In genomic region chr8:70836666-70837065, GRCm38 (mm10) we compare ENCODE assay signal across 25 mouse cellular contexts. TPM values are rescaled to one million over a fixed set of nuclear protein-coding genes. Genes with fewer than 3 reads are reported as not detected.
DNase-seq lines count a peak whose midpoint lies in the region; ATAC-seq and TF ChIP-seq lines count a peak whose summit lies in the region.
"Had no signal": no experiment of that assay in that cellular context is flagged by ENCODE, and none has a peak within 500 bp of the region (broad histone marks: within the 10 kb centered on the region; RNA-seq: fewer than 3 reads in every experiment).

No protein-coding gene starts in this region.

- H3K9me3 ChIP-seq in hindbrain, embryonic 13.5 days, result no peaks in the 10 kb centered on the region
- H3K9me3 ChIP-seq in hindbrain, embryonic 10.5 days, result no peaks in the 10 kb centered on the region
- H3K9me3 ChIP-seq in E14TG2a.4 (ENCODE audit: low read length), result no peaks in the 10 kb centered on the region
- no peaks in the 10 kb centered on the region for H3K9me3 ChIP-seq in liver, embryonic 15.5 days (replicated peaks)
- H3K9me3 ChIP-seq: embryonic facial prominence, embryonic 13.5 days; limb, embryonic 12.5 days; neural tube, embryonic 13.5 days had no signal

- H3K4me3 ChIP-seq in hindbrain, embryonic 13.5 days, result no peak overlapping the region
- H3K4me3 ChIP-seq in hindbrain, embryonic 10.5 days, result no peak overlapping the region
- H3K4me3 ChIP-seq in E14TG2a.4 (replicated peaks; ENCODE audit: low read length), result peak overlapping the region; percentile 20; the same call in 1 of the 2 replicates
- H3K4me3 ChIP-seq in liver, embryonic 15.5 days (replicated peaks), result peak overlapping the region; percentile 84
- H3K4me3 ChIP-seq: embryonic facial prominence, embryonic 13.5 days; limb, embryonic 12.5 days; myocyte; neural tube, embryonic 13.5 days had no signal

- 92% methylated on average over 12 of the region's 12 CpGs for WGBS in hindbrain, embryonic 13.5 days
- 89% methylated on average over 12 of the region's 12 CpGs for WGBS in hindbrain, embryonic 10.5 days
- WGBS in liver, embryonic 15.5 days (ENCODE audit: insufficient replicate concordance), result 89% methylated on average over 12 of the region's 12 CpGs

- peaks cover 23% of the 10 kb centered on the region for H3K36me3 ChIP-seq in hindbrain, embryonic 13.5 days
- H3K36me3 ChIP-seq in hindbrain, embryonic 10.5 days, result peaks cover 27% of the 10 kb centered on the region
- peaks cover 30% of the 10 kb centered on the region for H3K36me3 ChIP-seq in E14TG2a.4 (ENCODE audit: insufficient read depth, low read length)
- peaks cover 37% of the 10 kb centered on the region for H3K36me3 ChIP-seq in liver, embryonic 15.5 days (replicated peaks)

- ATAC-seq in hindbrain, embryonic 13.5 days (ENCODE audit: low FRiP score), result no peak
- no peak for ATAC-seq in liver, embryonic 15.5 days (ENCODE audit: insufficient read depth)
- ATAC-seq: forebrain, embryonic 16.5 days; hindbrain, postnatal 0 days; intestine, embryonic 16.5 days; midbrain, embryonic 16.5 days; Patski had no signal

- H3K27ac ChIP-seq in hindbrain, embryonic 13.5 days, result no peak overlapping the region
- H3K27ac ChIP-seq in hindbrain, embryonic 10.5 days, result no peak overlapping the region; the same call in 1 of the 2 replicates
- peak overlapping the region; percentile 86 for H3K27ac ChIP-seq in liver, embryonic 15.5 days (replicated peaks)
- H3K27ac ChIP-seq: embryonic facial prominence, embryonic 13.5 days; hindbrain, postnatal 0 days; limb, embryonic 12.5 days; neural tube, embryonic 13.5 days had no signal

- no peak for TF ChIP-seq CTCF in E14TG2a.4 (conservative IDR thresholded peaks at IDR 0.05; ENCODE audit: low read length)

- H3K4me1 ChIP-seq in hindbrain, embryonic 13.5 days (replicated peaks), result peaks cover 26% of the 10 kb centered on the region
- H3K4me1 ChIP-seq in hindbrain, embryonic 10.5 days (replicated peaks), result peaks cover 50% of the 10 kb centered on the region
- H3K4me1 ChIP-seq in E14TG2a.4 (replicated peaks; ENCODE audit: low read depth, low read length), result peaks cover 76% of the 10 kb centered on the region
- H3K4me1 ChIP-seq in liver, embryonic 15.5 days (replicated peaks), result peaks cover 89% of the 10 kb centered on the region

- no peak overlapping the region for H3K4me2 ChIP-seq in hindbrain, embryonic 13.5 days
- H3K4me2 ChIP-seq in liver, embryonic 15.5 days, result peak overlapping the region; percentile 91
- H3K4me2 ChIP-seq: embryonic facial prominence, embryonic 13.5 days; limb, embryonic 12.5 days; neural tube, embryonic 13.5 days had no signal

- peak; percentile 37 to 45 for DNase-seq in cerebellum, postnatal 14 days
- no peak for DNase-seq in cerebellum, adult 11-12 months
- no peak for DNase-seq in hindbrain, embryonic 10.5 days (ENCODE audit: low spot score)
- DNase-seq in retina, embryonic 14.5 days (ENCODE audit: low spot score), result no peak
- DNase-seq: adrenal gland, postnatal 36 days; kidney, adult 9 months; kidney, postnatal 14 days; layer of hippocampus, postnatal 36 days; lung, adult 2 months; lung, postnatal 14 days; thymus, adult 18-20 months; thymus, postnatal 4 days had no signal

- H3K27me3 ChIP-seq in hindbrain, embryonic 13.5 days, result no peaks in the 10 kb centered on the region
- H3K27me3 ChIP-seq in hindbrain, embryonic 10.5 days (ENCODE audit: insufficient read depth, poor library complexity, severe bottlenecking), result peaks cover 2% of the 10 kb centered on the region; the same call in 1 of the 2 replicates
- H3K27me3 ChIP-seq in E14TG2a.4 (ENCODE audit: insufficient read depth, low read length), result no peaks in the 10 kb centered on the region
- H3K27me3 ChIP-seq in liver, embryonic 15.5 days, result no peaks in the 10 kb centered on the region
- H3K27me3 ChIP-seq: embryonic facial prominence, embryonic 13.5 days; neural tube, embryonic 13.5 days; Patski had no signal

- peak overlapping the region; percentile 29; the same call in 1 of the 2 replicates for H3K9ac ChIP-seq in hindbrain, embryonic 13.5 days
- peak overlapping the region; percentile 32; the same call in 1 of the 2 replicates for H3K9ac ChIP-seq in liver, embryonic 15.5 days
- H3K9ac ChIP-seq: embryonic facial prominence, embryonic 13.5 days; limb, embryonic 12.5 days had no signal

RNA-seq across cellular contexts. Expression of gene Arrdc2, which starts 2.9 kb away (rescaled TPM):
- polyA plus RNA-seq in hindbrain, embryonic 13.5 days (2015; fragmentation: Nextera tagmentation; extraction: Ambion mirVana), result 7.6 and 8.1 TPM in 2 replicates
- polyA plus RNA-seq in hindbrain, embryonic 10.5 days (2016; fragmentation: Nextera tagmentation; extraction: Ambion mirVana), result 7.3 and 8.7 TPM in 2 replicates
- 12.6 and 15.2 TPM in 2 replicates for polyA plus RNA-seq in liver, embryonic 15.5 days (2015; fragmentation: Nextera tagmentation; extraction: Ambion mirVana)

RNA-seq across cellular contexts. Expression of gene Kcnn1, which starts 26.4 kb away (rescaled TPM):
- polyA plus RNA-seq in hindbrain, embryonic 13.5 days (2015; fragmentation: Nextera tagmentation; extraction: Ambion mirVana), result 13.3 and 17.7 TPM in 2 replicates
- polyA plus RNA-seq in hindbrain, embryonic 10.5 days (2016; fragmentation: Nextera tagmentation; extraction: Ambion mirVana), result 6.2 and 19.3 TPM in 2 replicates
- polyA plus RNA-seq in liver, embryonic 15.5 days (2015; fragmentation: Nextera tagmentation; extraction: Ambion mirVana), result 0.25 and 0.38 TPM in 2 replicates

RNA-seq across cellular contexts. Expression of gene Il12rb1, which starts 28.4 kb away (rescaled TPM):
- polyA plus RNA-seq in hindbrain, embryonic 13.5 days (2015; fragmentation: Nextera tagmentation; extraction: Ambion mirVana), result 0.08 and 0.13 TPM in 2 replicates
- polyA plus RNA-seq in hindbrain, embryonic 10.5 days (2016; fragmentation: Nextera tagmentation; extraction: Ambion mirVana), result 0.05 TPM in 1 of 2 replicates, not detected in the other
- polyA plus RNA-seq in liver, embryonic 15.5 days (2015; fragmentation: Nextera tagmentation; extraction: Ambion mirVana), result 0.22 TPM in 2 replicates
- polyA plus RNA-seq: hindbrain, postnatal 0 days; limb, embryonic 12.5 days; neural tube, embryonic 13.5 days; stomach, embryonic 14.5 days had no signal

RNA-seq across cellular contexts. Expression of gene Mast3, which starts 31.8 kb away (rescaled TPM):
- polyA plus RNA-seq in hindbrain, embryonic 13.5 days (2015; fragmentation: Nextera tagmentation; extraction: Ambion mirVana), result 16.4 and 17.4 TPM in 2 replicates
- 11.4 and 18.2 TPM in 2 replicates for polyA plus RNA-seq in hindbrain, embryonic 10.5 days (2016; fragmentation: Nextera tagmentation; extraction: Ambion mirVana)
- polyA plus RNA-seq in liver, embryonic 15.5 days (2015; fragmentation: Nextera tagmentation; extraction: Ambion mirVana), result 6.7 and 8.2 TPM in 2 replicates

RNA-seq across cellular contexts. Expression of gene Ccdc124, which starts 37.1 kb away (rescaled TPM):
- 157 and 162 TPM in 2 replicates for polyA plus RNA-seq in hindbrain, embryonic 13.5 days (2015; fragmentation: Nextera tagmentation; extraction: Ambion mirVana)
- 172 and 182 TPM in 2 replicates for polyA plus RNA-seq in hindbrain, embryonic 10.5 days (2016; fragmentation: Nextera tagmentation; extraction: Ambion mirVana)
- polyA plus RNA-seq in liver, embryonic 15.5 days (2015; fragmentation: Nextera tagmentation; extraction: Ambion mirVana), result 48.1 and 51.2 TPM in 2 replicates

Comparison
In these comparisons a context has a peak if more than half of its experiments do, and no peak if none do; other contexts are left out.
1. DNase-seq: peak in cerebellum, postnatal 14 days (2 of 2); none in cerebellum, adult 11-12 months (single experiment), hindbrain, embryonic 10.5 days (single experiment) and retina, embryonic 14.5 days (single experiment).
2. H3K4me3 ChIP-seq: peak in E14TG2a.4 (single experiment) and liver, embryonic 15.5 days (single experiment); none in hindbrain, embryonic 13.5 days (single experiment) and hindbrain, embryonic 10.5 days (single experiment).